In genomic region chrX:134058040-134058875, GRCm38 (mm10) we compare ENCODE assay signal across 8 mouse cellular contexts. TPM values are rescaled to one million over a fixed set of nuclear protein-coding genes. Genes with fewer than 3 reads are reported as not detected.
DNase-seq lines count a peak whose midpoint lies in the region; ATAC-seq and TF ChIP-seq lines count a peak whose summit lies in the region.

No protein-coding gene starts in this region.

- peak in 1 of 2 experiments; percentile 12 for DNase-seq in cerebellum, adult 2 months
- no peak for DNase-seq in cerebellum, postnatal 36 days
- DNase-seq in embryo, embryonic 9.5 days (ENCODE audit: extremely low spot score) = no peak
- no peak for DNase-seq in cerebellum, postnatal 4 days (ENCODE audit: low spot score in 2 of 2)

- H3K9me3 ChIP-seq in megakaryocyte, embryonic 14.5 days = peaks cover 7% of the 10 kb centered on the region; the same call in 1 of the 2 replicates
- no peaks in the 10 kb centered on the region for H3K9me3 ChIP-seq in intestine, embryonic 15.5 days
- no peaks in the 10 kb centered on the region for H3K9me3 ChIP-seq in neural tube, embryonic 12.5 days

- no peak for ATAC-seq in megakaryocyte, adult 5-6 weeks (ENCODE audit: poor library complexity, severe bottlenecking)
- no peak for ATAC-seq in intestine, embryonic 15.5 days
- ATAC-seq in neural tube, embryonic 12.5 days (ENCODE audit: low FRiP score, low read depth) = peak; percentile 6; the same call in 1 of the 2 replicates

- no peak overlapping the region for H3K9ac ChIP-seq in intestine, embryonic 15.5 days
- H3K9ac ChIP-seq in neural tube, embryonic 12.5 days = no peak overlapping the region

- peak overlapping the region; percentile 26; the same call in 1 of the 2 replicates for H3K4me2 ChIP-seq in intestine, embryonic 15.5 days (replicated peaks)
- peak overlapping the region; percentile 51 for H3K4me2 ChIP-seq in neural tube, embryonic 12.5 days (replicated peaks)

- no peak for TF ChIP-seq CTCF in cerebellum, adult 2 months (IDR thresholded peaks at IDR 0.05; ENCODE audit: borderline replicate concordance, insufficient read depth, low read depth, low read length)

- peaks cover 26% of the 10 kb centered on the region for H3K36me3 ChIP-seq in megakaryocyte, embryonic 14.5 days (replicated peaks; ENCODE audit: low read length)
- H3K36me3 ChIP-seq in intestine, embryonic 15.5 days = no peaks in the 10 kb centered on the region
- no peaks in the 10 kb centered on the region; the same call in 1 of the 2 replicates for H3K36me3 ChIP-seq in neural tube, embryonic 12.5 days

- WGBS in cerebellum, adult 2 months = 46% methylated on average over 14 of the region's 14 CpGs
- WGBS in intestine, embryonic 15.5 days = 66% methylated on average over 14 of the region's 14 CpGs
- 82% methylated on average over 14 of the region's 14 CpGs for WGBS in neural tube, embryonic 12.5 days

- H3K4me1 ChIP-seq in cerebellum, adult 2 months (ENCODE audit: control insufficient read depth, insufficient read depth, low read length) = no peaks in the 10 kb centered on the region
- peaks cover 13% of the 10 kb centered on the region for H3K4me1 ChIP-seq in megakaryocyte, embryonic 14.5 days
- no peaks in the 10 kb centered on the region for H3K4me1 ChIP-seq in intestine, embryonic 15.5 days (replicated peaks)
- no peaks in the 10 kb centered on the region for H3K4me1 ChIP-seq in neural tube, embryonic 12.5 days

- peak overlapping the region; percentile 52 for H3K4me3 ChIP-seq in cerebellum, adult 2 months (replicated peaks; ENCODE audit: insufficient read depth, low read depth, low read length)
- H3K4me3 ChIP-seq in megakaryocyte, embryonic 14.5 days (replicated peaks) = peak overlapping the region; percentile 93
- peak overlapping the region; percentile 59 for H3K4me3 ChIP-seq in intestine, embryonic 15.5 days (replicated peaks)
- H3K4me3 ChIP-seq in neural tube, embryonic 12.5 days = peak overlapping the region; percentile 52

- H3K27me3 ChIP-seq in cerebellum, adult 2 months (ENCODE audit: control insufficient read depth, insufficient read depth, low read length) = no peaks in the 10 kb centered on the region
- H3K27me3 ChIP-seq in megakaryocyte, embryonic 14.5 days (replicated peaks) = peaks cover 10% of the 10 kb centered on the region
- H3K27me3 ChIP-seq in intestine, embryonic 15.5 days (replicated peaks) = no peaks in the 10 kb centered on the region
- H3K27me3 ChIP-seq in neural tube, embryonic 12.5 days (replicated peaks) = no peaks in the 10 kb centered on the region

- no peak for TF ChIP-seq POLR2A in cerebellum, adult 2 months (IDR thresholded peaks at IDR 0.05; ENCODE audit: borderline replicate concordance, insufficient read depth, low read length)

- no peak overlapping the region for H3K27ac ChIP-seq in cerebellum, adult 2 months (ENCODE audit: insufficient read depth, low read length)
- H3K27ac ChIP-seq in intestine, embryonic 15.5 days = no peak overlapping the region
- H3K27ac ChIP-seq in neural tube, embryonic 12.5 days = no peak overlapping the region

RNA-seq across cellular contexts. Expression of gene Cstf2, which starts 0.7 kb away (rescaled TPM):
- 106 and 109 TPM in 2 replicates for polyA plus RNA-seq in cerebellum, adult 2 months (2012; rRNA removed)
- polyA plus RNA-seq in megakaryocyte, embryonic 14.5 days (2012; ENCODE audit: insufficient read depth, low replicate concordance) = 11.3 and 17.9 TPM in 2 replicates
- total RNA-seq in megakaryocyte, adult 5-6 weeks (2015) = 29.3 and 29.8 TPM in 2 replicates
- total RNA-seq in megakaryocyte, adult 5-6 weeks (2017) = 34.4 and 48.3 TPM in 2 replicates
- 34.7 and 42.2 TPM in 2 replicates for polyA plus RNA-seq in intestine, embryonic 15.5 days (2015; fragmentation: Nextera tagmentation; extraction: Ambion mirVana)
- polyA plus RNA-seq in neural tube, embryonic 12.5 days (2016; fragmentation: Nextera tagmentation; extraction: Ambion mirVana) = 60.9 and 66.8 TPM in 2 replicates
